Mouse (Mus musculus): ENCODE measurements at regions not wholly inside any gene's neighbourhood (a gene's known extent, or its start where the extent isn't known, plus 50 kb on each side); places are given as distances from the start of the nearest gene placed in this dataset.

DNA sequence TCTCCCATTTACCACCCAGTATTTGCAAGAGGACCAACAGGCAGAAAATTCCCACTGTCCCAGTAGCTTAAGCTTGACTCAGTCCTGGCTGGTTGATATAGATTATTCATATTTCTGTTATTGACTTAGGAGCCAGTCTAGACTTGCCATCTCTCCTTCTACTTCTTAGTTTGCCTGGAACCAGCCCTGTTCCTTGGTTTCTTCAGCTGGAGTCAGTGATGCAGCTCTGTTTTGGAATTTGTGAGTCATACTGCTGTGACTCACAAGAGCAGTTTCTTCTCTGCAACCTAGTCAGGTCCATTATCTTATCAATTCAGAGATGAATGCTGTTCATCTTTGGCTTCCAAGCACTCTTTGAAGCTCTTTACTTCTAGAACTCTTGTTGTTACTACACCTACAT is 69.7 kb upstream of the Snx7 start:
- no peak for TF ChIP-seq CTCF (IDR thresholded peaks at IDR 0.05; ENCODE audit: low read depth, low read length)
- no peak for TF ChIP-seq POLR2A (IDR thresholded peaks at IDR 0.05; ENCODE audit: extremely low read depth, insufficient read depth, low read length)
